Mouse (Mus musculus) neutrophil, adult 5-6 weeks (primary cell): Measurements from ENCODE around the gene Klf12. TPM values are rescaled to one million over a fixed set of nuclear protein-coding genes. Genes with fewer than 3 reads are reported as not detected.

ENCODE experiments used
- ATAC-seq: fragments of 151-379, 151-347 bp; 2 replicates; pipeline ENCODE4 v1.8.0; 2017; ENCODE audit warnings: mild to moderate bottlenecking, moderate TSS enrichment; ENCODE audit not compliant: insufficient number of reproducible peaks, poor library complexity, low FRiP score, severe bottlenecking; ENCODE audit errors: extremely low read depth
- total RNA-seq: library from RNA; stranded (forward); fragments of 200-1000 nt; gene quantifications from 2 replicates; pipeline ENCODE4 v1.2.3, GENCODE M21; 2017

Klf12 gene
- total RNA-seq, 1 experiment from 2014 or later = 3.5 TPM

GRCm38 (mm10) chr14:100189490-100190197, 94.8 kb downstream of the Klf12 start:
- ATAC-seq = no peak

- ATAC-seq = no peak
Observed at GRCm38 (mm10) chr14:100187372-100187771, 97.1 kb downstream of the Klf12 start.

GRCm38 (mm10) chr14:100177796-100178195, 106.7 kb downstream of the Klf12 start:
- no peak for ATAC-seq

GRCm38 (mm10) chr14:100165075-100165474, 119.4 kb downstream of the Klf12 start:
- no peak for ATAC-seq

- ATAC-seq = no peak
Observed at GRCm38 (mm10) chr14:100156639-100157038, 127.8 kb downstream of the Klf12 start.

- ATAC-seq = no peak
Observed at GRCm38 (mm10) chr14:100147666-100148065, 136.8 kb downstream of the Klf12 start.

- no peak for ATAC-seq
Observed at GRCm38 (mm10) chr14:100140370-100140769, 144.1 kb downstream of the Klf12 start.

- no peak for ATAC-seq
Observed at GRCm38 (mm10) chr14:100134304-100134703, 150.2 kb downstream of the Klf12 start.

- ATAC-seq = no peak
Observed at GRCm38 (mm10) chr14:100132479-100132878, 152.0 kb downstream of the Klf12 start.

- ATAC-seq = no peak
Observed at GRCm38 (mm10) chr14:100126126-100126525, 158.4 kb downstream of the Klf12 start.

- no peak for ATAC-seq
Observed at GRCm38 (mm10) chr14:100121075-100121474, 163.4 kb downstream of the Klf12 start.

- ATAC-seq = no peak
Observed at GRCm38 (mm10) chr14:100119866-100120265, 164.6 kb downstream of the Klf12 start.

- ATAC-seq = no peak
Observed at GRCm38 (mm10) chr14:100113419-100113818, 171.1 kb downstream of the Klf12 start.

GRCm38 (mm10) chr14:100111735-100112134, 172.7 kb downstream of the Klf12 start:
- ATAC-seq = no peak

GRCm38 (mm10) chr14:100109563-100109962, 174.9 kb downstream of the Klf12 start:
- ATAC-seq = no peak

- no peak for ATAC-seq
Observed at GRCm38 (mm10) chr14:100105570-100105969, 178.9 kb downstream of the Klf12 start.

- ATAC-seq = no peak
Observed at GRCm38 (mm10) chr14:100104818-100105217, 179.7 kb downstream of the Klf12 start.

GRCm38 (mm10) chr14:100103818-100104217, 180.7 kb downstream of the Klf12 start:
- ATAC-seq = no peak

GRCm38 (mm10) chr14:100097208-100098189, 187.0 kb downstream of the Klf12 start:
- ATAC-seq = no peak

- ATAC-seq = no peak
Observed at GRCm38 (mm10) chr14:100095730-100096129, 188.7 kb downstream of the Klf12 start.
